Mouse (Mus musculus) spleen, embryonic (tissue): ENCODE data around the gene Clasp1.

Experiments
- CTCF ChIA-PET: fragments of 350-600 bp; sonication (Branson Sonifier 250); formaldehyde crosslinking; loops from one replicate; lab custom pipeline; 2022; lab: Charles Lee

The Clasp1 gene

DNA sequence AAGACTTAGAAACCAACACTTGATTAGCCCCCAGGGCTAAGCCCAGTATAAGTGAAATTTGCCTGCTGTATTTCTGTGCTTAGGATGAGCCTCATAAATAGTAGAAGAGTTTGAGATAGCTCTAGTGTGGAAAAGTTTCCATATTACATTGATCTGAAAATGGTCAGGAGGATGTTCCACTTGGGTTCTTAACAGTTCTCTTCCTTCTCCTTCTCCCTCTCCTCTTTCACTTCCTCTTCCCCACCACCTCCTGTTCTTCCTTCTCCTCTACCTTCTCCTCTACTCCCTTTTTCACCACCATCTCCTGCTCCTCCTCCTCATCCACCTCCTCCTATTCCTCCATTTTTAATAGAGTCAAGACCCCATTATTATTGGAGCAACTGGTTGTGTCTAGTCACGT, 59.4 kb downstream of the Clasp1 start:
- CTCF ChIA-PET, result no interaction called here

DNA sequence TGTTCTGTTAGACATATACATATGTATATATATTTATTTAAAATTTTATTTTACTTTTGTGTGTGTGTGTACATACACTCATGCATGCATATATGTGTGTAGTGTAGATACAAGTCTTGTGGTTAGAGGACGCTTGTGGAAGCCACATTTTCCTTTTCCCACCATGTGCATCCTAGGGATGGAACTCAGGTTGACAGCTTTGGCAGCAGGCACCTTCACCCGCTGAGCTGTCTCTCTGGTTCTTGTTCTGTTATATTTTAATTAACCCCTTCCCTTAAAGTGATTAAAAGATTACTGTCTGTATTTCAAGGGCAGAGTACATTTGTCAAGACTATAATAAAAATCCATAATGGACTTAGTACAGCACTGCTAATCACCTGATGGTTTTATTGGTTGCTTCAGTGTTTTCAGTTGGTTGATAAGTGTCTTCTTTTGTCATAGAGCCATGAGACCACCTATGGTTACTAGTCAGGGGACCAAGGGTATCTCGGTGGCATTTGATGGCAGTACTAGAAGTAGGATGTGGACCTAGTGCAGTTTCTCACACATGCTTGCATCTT, 62.1 kb downstream of the Clasp1 start:
- CTCF ChIA-PET, result interaction anchor here (0.6 kb wide), 1 partner anchor 114 kb away, joined by 3 read pairs; no protein-coding TSS in a partner anchor

DNA sequence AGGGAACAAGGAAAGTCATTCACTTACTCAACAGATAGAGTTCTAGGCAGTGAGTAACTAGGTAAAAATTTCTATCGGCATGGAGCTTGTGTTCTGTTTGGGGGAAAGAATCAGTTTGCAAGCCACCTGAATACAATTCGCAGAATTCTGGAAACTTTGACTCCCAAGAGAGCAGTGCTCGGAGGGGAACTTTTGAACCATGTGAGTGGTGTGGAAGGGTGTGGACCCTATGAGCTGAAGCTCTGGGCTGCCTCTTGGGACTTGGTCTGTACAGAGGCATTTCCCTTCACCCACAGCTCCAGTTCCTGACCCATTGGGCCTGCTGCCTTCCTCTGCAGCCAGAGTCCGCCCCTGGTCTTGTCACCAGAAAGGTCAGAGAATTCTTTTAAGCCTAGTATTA, 64.7 kb downstream of the Clasp1 start:
- CTCF ChIA-PET, result interaction anchor here (0.7 kb wide), 1 partner anchor 57 kb away, joined by 4 read pairs; no protein-coding TSS in a partner anchor

DNA sequence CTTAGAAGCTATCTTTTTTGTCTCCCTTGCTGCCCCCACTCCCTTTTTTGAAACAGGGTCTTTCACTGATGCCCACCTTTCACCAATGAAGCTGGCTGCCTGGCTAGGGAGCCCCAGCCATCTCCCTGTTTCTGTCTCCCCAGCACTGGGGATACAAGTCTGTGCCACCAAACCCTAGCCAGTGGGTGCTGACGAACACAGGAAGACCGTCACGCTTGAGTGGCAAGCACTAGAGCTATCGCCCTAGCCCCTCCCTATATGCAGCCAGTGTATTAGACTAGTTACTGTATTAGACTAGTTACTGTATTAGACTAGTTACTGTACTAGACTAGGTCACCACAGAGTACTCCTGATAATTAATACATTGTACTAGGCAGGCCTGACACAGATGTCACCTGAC, 66.0 kb downstream of the Clasp1 start:
- CTCF ChIA-PET, result no interaction called here

DNA sequence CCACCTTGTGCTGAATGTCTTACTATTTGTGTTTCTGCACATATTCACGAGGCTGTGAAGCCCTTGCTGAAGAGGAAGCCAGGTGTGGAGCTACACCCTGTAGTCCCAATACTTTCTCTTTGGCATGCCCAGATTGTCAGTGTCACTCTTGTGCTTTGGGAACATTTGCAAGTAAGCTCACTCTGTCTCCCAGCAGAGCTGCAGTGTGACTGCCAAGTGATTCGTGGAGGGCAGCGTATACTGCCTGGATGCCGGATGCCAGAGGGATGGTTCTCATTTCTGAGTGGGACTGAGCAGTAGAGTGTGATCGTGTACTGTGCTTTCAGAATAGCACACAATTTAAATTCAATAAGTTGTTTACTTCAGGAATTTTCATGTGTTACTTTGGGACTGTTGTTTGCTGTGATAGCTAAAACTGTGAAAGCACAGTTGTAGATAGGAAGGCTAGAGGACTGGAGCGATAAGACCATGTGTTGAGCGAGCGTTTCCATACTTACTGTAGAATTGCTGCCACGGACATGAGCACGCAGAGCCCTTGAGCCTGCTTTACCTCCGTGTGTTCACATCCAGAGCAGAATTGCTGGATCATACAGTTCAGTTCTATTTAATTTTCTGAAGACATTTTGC, 68.5 kb downstream of the Clasp1 start:
- CTCF ChIA-PET, result interaction anchor here (0.7 to 1.2 kb wide), 2 partner anchors 8 to 30 kb away, joined by 4 read pairs; no protein-coding TSS in a partner anchor

DNA sequence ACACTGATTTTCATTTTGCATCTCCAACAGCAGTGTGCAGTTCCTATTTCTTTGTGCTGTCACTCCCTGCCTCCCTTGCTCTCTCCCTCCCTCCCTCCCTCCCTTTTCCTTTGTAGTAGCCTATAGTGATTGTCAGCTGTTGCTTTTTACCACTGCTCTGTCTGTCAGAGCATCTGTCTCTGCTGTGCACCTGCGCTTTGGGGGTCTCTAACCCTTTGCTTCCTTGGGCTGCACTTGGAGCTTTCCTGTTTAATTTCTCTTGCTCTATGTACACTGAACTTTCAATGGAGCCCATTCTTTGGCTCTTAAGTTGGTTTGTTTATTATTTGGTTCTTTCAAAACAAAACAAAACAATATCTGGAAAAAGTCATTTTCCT, 69.0 kb downstream of the Clasp1 start:
- CTCF ChIA-PET, result interaction anchor here (0.7 to 1.2 kb wide), 2 partner anchors 8 to 31 kb away, joined by 4 read pairs; no protein-coding TSS in a partner anchor

DNA sequence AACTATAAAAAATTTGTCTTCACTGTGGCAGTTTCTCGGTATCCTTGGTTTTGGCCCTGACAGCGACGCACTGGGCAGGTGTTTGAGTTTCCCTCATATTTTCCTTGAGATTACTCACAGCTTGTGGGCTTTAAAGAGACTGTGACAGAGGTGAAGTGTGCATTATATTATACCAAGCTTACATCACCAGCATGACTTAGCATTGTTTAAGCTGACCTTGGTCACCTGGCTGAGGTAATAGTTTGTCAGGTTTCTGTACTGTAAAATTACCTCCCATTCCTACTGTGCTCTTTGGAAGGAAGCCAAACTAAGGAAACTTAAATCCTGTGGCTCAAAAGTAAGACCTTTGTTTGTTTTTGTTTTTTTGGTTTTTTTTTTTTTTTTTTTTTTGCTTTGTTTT, 69.4 kb downstream of the Clasp1 start:
- CTCF ChIA-PET, result interaction anchor here (0.7 to 1.2 kb wide), 2 partner anchors 9 to 31 kb away, joined by 4 read pairs; no protein-coding TSS in a partner anchor

DNA sequence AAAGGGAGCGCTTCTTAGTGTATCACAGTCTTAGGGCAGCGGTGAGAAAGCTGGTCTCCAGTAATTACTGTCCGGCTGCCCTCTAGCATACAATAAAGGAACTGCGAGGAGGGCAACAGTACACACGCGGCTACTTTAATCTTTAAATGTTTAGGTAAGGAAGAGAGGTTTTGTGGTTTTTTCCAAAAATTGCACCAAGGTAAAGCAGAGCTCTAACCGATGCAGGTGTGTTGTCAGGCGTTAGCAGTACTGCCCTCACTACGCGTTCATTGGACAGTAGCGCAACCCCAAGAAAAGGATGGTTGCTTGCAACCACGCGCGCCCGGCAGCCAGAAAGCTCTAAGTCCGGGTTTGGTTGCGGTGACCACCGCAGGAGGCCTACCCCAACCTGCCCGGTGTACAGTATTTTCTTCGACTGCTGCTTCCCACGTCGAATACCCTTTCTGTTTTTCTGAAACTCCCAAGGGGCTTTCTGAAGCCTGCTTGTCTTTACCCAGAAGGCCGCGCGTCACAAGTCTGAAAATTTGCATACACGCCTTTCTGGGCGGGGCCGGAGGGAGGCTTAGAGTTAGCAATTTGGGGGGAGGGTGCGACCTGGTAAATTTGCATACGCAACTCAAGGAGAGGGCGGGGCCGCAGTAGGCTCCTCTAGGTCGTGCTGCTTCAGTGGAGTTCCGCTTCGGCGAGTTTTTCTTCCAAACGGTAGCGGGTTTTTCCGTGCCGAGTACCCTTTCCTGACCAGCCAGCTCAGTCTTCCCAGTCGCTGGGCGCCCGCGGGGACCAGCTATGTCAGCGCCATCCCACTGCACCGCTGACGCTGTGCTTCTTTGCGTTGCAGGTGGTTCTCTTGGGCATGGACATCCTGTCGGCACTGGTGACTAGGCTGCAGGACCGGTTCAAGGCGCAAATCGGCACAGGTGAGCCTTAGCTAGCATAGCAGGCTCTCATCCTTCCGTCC, 70.4 kb downstream of the Clasp1 start:
- CTCF ChIA-PET, result no interaction called here

DNA sequence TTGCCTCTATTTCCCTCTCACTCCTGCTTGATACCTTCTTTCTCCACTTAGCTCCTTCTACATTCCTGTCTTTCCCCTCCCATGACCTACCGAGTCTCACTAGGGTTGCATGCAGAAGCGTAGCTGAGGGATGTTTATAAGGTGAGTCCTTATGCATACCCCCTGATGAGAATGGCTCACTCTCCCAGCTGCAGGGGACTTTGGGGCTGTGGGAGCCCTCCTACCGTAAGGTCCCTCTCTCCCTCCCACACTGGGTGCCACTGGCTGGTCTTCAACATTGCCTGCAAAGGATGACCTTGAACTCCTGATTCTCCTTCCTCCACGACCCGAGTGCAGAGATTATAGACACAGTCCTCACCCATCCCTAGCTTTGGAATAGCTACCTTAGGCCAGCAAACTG, 71.9 kb downstream of the Clasp1 start:
- CTCF ChIA-PET, result no interaction called here

DNA sequence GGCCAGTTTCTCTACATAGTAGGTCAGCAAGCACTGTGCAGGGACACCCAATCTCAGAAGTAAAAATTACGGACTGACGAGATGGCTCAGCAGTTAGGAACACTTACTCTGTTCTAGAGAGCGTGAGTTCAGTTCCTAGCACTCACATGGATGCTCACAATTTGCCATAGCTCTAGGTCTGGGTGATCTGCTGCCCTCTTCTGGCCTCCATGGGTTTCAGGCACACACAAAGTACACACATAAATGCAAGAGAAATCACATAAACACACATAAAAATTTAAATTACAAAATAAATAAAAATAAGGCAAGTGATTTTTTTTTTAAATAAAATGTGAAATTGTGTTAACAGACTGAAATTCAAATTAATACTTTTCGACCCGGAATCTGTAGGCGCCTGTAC, 77.2 kb downstream of the Clasp1 start:
- CTCF ChIA-PET, result no interaction called here

DNA sequence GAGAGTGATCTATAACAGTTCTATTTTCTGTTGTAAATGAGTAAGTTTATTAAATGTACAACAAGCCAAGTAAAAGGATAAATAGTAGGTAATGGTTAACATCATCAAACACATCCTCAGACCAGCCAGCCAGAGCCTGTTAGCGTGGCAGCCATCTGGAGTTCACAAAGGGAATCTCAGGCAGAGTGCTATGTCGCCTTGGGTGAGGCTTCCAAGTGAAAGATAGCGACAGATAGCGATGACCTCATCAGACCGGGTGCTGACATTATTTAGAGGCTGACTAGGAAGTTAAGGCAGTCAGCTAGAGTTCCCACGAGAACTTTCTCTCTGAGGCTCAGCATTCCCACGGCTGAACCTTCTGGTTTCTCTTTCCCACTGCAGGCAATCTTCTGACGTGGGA, 83.5 kb downstream of the Clasp1 start:
- CTCF ChIA-PET, result no interaction called here

DNA sequence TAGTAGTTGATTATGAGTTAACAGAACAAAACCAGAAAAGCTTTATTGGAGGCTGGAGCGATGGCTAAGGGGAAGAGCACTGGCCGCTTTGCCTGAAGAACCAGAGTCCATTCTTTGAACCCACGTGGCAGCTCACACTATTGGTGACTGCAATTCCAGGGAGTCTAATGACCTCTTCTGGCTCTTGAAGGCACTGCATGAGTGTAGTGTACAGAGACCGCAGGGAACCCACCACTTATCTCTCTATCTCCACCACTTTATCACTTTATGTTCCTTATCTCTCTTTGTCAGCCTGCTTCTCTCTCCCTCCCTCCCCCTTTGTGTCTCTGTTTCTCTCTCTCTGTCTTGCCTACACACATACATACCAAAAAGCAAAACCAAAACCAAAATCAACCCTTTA, 88.1 kb downstream of the Clasp1 start:
- CTCF ChIA-PET, result interaction anchor here (0.5 to 1.3 kb wide), 3 partner anchors 21 to 97 kb away, joined by 3 read pairs; no protein-coding TSS in a partner anchor

DNA sequence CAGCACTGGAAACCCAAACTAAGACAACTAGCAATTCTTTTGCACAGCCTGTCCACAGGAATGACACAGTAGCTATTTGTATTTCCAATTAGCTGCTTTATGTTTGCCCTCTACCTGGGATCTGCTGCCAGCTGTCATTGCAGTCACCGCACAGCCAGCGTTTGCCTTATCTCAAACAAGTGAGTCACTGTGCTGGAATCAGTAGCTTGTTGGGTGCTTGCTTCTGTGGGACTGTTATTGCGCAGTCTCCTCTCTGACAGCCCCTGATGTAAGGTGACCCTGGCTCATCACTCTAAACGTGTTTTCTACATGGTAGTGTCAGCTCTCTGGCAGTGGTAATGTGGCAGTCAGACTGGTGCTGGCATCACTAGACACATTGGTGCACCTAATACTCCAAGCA, 90.4 kb downstream of the Clasp1 start:
- CTCF ChIA-PET, result no interaction called here

DNA sequence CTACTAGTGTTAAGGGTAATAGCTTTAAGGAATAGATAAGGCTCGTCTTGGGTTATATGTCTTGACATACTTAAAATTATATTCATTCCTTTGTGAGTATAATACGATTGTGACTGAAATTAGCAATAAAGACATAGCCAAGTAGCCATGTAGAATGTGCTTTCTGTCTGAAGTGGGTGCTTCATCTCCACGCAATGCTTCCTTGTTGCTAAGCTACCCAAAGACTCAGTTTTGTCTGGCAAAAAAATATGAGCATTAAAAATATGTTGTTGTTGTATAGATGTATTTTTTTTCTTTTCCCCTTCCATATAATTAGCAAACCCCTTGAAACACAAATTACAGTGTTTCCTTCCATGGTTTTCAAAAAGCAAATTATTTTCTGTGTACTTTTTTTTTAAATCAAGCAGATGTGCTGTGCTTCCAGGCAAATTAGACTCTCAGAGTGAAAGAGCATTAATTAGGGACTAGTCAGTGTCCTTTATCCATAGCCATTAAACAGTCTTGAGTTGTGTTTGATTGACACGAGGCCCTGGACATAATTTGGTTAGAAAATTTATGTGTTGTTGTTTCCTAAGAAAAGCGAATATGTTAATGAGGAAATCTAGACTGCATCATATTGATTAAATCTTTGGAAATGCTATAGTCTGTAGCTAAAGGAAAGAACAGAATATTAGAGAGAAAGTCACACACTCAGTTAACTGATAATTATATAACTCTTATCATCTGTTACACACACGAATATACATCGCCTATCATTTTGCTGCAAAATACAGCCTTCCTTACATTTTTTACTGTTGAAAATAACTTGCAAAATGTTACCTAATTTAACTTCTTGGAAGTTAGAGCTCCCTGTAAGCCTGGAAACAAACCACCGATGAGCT, 91.9 kb downstream of the Clasp1 start:
- CTCF ChIA-PET, result no interaction called here

DNA sequence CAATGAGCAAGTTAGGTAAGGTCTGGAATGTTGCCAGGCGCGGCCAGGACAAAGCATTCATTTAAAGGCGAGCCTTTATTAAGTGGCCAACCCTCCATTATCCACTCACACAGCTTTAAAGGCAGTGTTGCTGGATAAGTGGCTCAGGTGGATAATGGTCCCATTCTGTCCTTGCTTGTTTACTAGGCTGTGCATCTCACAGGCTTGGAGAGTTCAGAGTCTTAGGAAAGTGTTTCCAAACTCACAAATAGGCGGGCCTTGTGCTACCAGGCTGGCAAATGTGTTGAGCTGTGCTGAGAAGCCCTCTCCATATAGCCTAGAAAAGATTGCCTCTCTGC, 92.5 kb downstream of the Clasp1 start:
- CTCF ChIA-PET, result no interaction called here

DNA sequence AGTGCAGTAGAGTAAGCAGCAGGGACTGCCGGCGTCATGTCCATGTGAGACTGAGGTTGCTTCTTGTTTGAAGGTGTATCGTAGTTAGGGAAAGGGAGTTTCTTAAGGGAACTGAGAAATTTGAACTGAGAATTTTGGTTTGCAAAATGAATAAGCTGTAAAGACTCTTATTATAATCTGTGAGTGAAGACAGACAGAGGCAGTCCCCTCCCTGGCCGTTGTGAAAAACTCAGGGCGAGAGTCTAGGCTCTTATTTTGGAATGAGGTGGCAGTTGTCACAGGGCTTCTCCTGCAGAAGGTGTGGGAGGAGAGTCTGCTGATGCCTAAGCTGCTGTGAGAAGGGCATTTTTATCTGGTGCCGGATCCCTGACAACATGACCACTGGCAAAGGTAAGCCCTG, 92.8 kb downstream of the Clasp1 start:
- CTCF ChIA-PET, result no interaction called here

DNA sequence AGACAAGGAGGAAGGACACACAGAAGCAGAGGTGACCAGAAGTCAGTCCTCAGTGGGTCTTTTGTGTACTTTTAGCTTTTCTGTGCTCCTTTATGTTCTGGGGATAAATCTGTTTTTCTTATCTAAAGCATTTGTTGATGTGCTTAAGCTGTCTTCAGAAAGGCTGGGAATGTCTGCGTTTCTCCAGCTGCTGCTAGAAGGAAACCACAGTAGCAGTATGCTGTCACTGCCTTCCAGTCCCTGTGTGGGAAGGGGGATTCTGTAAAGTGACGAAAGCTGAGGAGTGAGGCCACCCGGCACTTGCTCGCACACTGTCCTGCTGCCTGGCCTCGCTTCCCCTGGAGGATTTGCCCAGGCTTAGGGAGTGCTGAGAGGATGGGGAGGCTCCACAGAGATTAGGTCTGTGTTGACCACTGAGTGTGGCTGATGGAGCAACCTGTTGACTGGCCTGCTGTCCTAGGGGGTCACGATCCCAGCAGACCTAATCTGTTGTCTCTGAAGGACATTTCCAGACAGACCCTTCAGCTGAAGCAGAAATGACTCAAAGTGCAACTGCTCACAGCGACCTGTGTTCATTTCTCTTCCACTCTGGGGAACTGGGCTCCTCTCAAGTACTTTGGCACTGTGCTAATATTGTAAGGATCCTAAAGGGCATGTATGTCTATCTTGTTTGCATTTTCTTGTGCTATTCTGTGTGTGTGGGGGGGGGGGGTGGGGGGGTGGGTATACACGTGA, 93.6 kb downstream of the Clasp1 start:
- CTCF ChIA-PET, result interaction anchor here (0.7 kb wide), 1 partner anchor 87 kb away, joined by 4 read pairs; no protein-coding TSS in a partner anchor

DNA sequence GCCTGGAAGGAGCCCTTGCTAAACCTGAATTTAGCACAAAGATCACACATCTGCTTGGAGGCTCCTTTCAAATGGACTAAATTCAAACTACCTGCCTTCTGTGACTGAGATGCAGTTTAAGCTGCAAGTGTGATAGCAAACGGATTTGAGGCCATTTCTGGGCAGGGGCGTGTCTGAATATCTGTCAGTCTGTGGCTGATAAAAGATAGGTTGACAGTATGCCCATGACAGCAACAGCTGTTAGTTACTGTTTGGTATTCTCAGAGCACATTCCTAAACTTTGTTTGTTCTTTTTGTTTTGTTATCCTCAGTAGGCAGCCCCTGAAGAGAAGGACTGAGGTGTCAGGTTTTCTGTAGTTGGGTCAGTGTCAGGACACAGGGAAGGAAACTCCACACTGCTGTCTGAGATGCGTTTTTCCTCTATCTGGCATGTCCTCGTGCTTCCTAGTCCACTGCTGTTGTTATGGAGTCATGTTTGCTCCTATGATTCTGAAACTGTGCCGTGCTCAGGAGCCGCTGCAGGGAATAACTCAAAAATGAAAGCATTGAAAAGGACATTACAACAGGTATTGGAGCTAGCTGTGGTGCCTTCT, 94.7 kb downstream of the Clasp1 start:
- CTCF ChIA-PET, result interaction anchor here (0.7 kb wide), 1 partner anchor 85 kb away, joined by 4 read pairs; no protein-coding TSS in a partner anchor

DNA sequence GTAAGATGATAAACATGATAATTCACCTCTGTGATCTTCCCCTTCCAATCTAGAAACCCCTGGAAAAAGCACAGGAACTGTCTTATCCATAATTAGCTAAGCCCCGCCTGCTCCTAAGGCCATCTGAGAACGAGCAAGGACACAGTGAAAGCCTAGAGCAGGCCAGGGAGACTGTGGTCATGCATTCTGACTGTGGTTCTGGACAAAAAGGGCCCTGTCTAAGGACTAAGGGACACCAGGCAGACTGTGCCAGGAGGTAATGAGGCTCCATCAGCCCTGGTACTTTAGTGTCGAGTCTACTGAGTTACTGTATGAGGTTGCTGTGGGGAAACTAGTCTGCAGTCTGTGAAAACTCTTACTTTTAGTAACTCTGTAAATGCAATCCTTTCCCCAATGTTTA, 96.7 kb downstream of the Clasp1 start:
- CTCF ChIA-PET, result no interaction called here

DNA sequence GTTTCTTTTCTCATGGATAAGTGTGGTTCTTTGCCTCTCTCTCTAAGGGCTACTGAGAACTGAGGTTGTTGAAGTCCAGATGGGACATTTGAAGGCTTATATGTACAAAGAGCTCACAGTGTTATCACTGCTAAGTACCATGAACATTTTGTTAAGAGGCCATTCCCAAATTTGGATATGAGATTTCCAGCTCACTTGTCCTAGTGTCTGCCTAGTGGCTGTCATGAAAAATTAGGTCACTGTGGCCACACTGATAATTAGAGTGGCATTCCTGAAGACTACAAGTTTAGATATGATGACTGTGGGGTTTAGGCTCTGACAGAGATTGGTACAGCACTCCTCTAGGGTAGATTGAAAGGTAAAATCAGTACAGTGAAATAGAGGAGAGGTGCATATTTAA, 97.2 kb downstream of the Clasp1 start:
- CTCF ChIA-PET, result no interaction called here
